Mouse (Mus musculus) C2C12 (cell line): Measurements from ENCODE around the gene Laptm5. TPM values are rescaled to one million over a fixed set of nuclear protein-coding genes. Genes with fewer than 3 reads are reported as not detected.

Experiments
- H3K27me3 ChIP-seq: one replicate; pipeline ENCODE4 v1.6.1; 2011; ENCODE audit not compliant: control insufficient read depth, insufficient read depth, insufficient read length
- H3K36me3 ChIP-seq: one replicate; pipeline ENCODE4 v1.6.1; 2011; ENCODE audit not compliant: control insufficient read depth, insufficient read depth
- H3K4me3 ChIP-seq: one replicate; pipeline ENCODE4 v1.5.1; 2011; ENCODE audit warnings: mild to moderate bottlenecking, control low read depth; ENCODE audit not compliant: poor library complexity, insufficient read depth, severe bottlenecking
- H3K79me2 ChIP-seq: one replicate; pipeline ENCODE4 v1.6.1; 2011; ENCODE audit not compliant: control insufficient read depth, insufficient read depth
- H3K79me3 ChIP-seq: one replicate; pipeline ENCODE4 v1.6.1; 2011; ENCODE audit warnings: low read depth, control low read depth
- H3ac ChIP-seq: one replicate; pipeline ENCODE3; 2011; ENCODE audit warnings: low read depth; ENCODE audit not compliant: control insufficient read depth, insufficient read length
- CEBPB ChIP-seq: IDR thresholded peaks from one replicate; pipeline ENCODE4 v1.6.1; 2011; ENCODE audit warnings: low read depth, mild to moderate bottlenecking, control low read depth, moderate library complexity
- CTCF ChIP-seq: IDR thresholded peaks from one replicate; pipeline ENCODE4 v1.5.1; 2011; ENCODE audit not compliant: control insufficient read depth, insufficient read depth, insufficient read length
- FOSL1 ChIP-seq: IDR thresholded peaks from one replicate; pipeline ENCODE4 v1.8.0; 2011; ENCODE audit warnings: mild to moderate bottlenecking, low read length; ENCODE audit not compliant: poor library complexity, insufficient read depth, severe bottlenecking
- MAX ChIP-seq: IDR thresholded peaks from one replicate; pipeline ENCODE4 v1.6.1; 2011; ENCODE audit warnings: mild to moderate bottlenecking, control low read depth
- MYOD1 ChIP-seq: IDR thresholded peaks from one replicate; pipeline ENCODE4 v1.6.1; 2011; ENCODE audit warnings: low read depth; ENCODE audit not compliant: control insufficient read depth, insufficient read length
- MYOG ChIP-seq: IDR thresholded peaks from one replicate; pipeline ENCODE4 v1.6.1; 2011; ENCODE audit not compliant: control insufficient read depth, insufficient read length; ENCODE audit errors: extremely low read depth
- USF1 ChIP-seq: IDR thresholded peaks from one replicate; pipeline ENCODE4 v1.6.1; 2011; ENCODE audit warnings: low read depth, mild to moderate bottlenecking, control low read depth, moderate library complexity
- polyA plus RNA-seq: library from polyadenylated mRNA; unstranded; fragments of >200 nt; fragmentation: generic; extraction: Trizol; gene quantifications from one replicate; pipeline ENCODE4 v1.2.1, GENCODE M21; 2012; ENCODE audit warnings: missing spikeins

The Laptm5 gene
- polyA plus RNA-seq, 1 experiment, result 0.08 TPM

- H3K79me3 ChIP-seq, result no peaks in the 10 kb centered on the region
- peaks cover 14% of the 10 kb centered on the region for H3K27me3 ChIP-seq
- no peaks in the 10 kb centered on the region for H3K36me3 ChIP-seq
- TF ChIP-seq MYOD1, result no peak
- TF ChIP-seq CEBPB, result no peak
- TF ChIP-seq MAX, result no peak
- no peak for TF ChIP-seq MYOG
- TF ChIP-seq FOSL1, result no peak
- TF ChIP-seq CTCF, result no peak
- no peak for TF ChIP-seq USF1
- no peaks in the 10 kb centered on the region for H3K79me2 ChIP-seq
- no peak overlapping the region for H3ac ChIP-seq
- H3K4me3 ChIP-seq, result no peak overlapping the region
Measured at GRCm38 (mm10) chr4:130919750-130920356, 6.9 kb downstream of the Laptm5 start.

GRCm38 (mm10) chr4:130920951-130921693 is 8.2 kb downstream of the Laptm5 start:
- H3K79me2 ChIP-seq, result no peaks in the 10 kb centered on the region
- H3K79me3 ChIP-seq, result no peaks in the 10 kb centered on the region
- no peak overlapping the region for H3ac ChIP-seq
- no peaks in the 10 kb centered on the region for H3K36me3 ChIP-seq
- H3K4me3 ChIP-seq, result no peak overlapping the region
- H3K27me3 ChIP-seq, result peaks cover 22% of the 10 kb centered on the region
- no peak for TF ChIP-seq CTCF
- TF ChIP-seq CEBPB, result no peak
- TF ChIP-seq MYOG, result no peak
- TF ChIP-seq MAX, result no peak
- no peak for TF ChIP-seq MYOD1
- no peak for TF ChIP-seq USF1
- TF ChIP-seq FOSL1, result no peak

- H3K79me3 ChIP-seq, result no peaks in the 10 kb centered on the region
- H3K27me3 ChIP-seq, result peaks cover 31% of the 10 kb centered on the region
- H3ac ChIP-seq, result no peak overlapping the region
- H3K36me3 ChIP-seq, result no peaks in the 10 kb centered on the region
- no peak overlapping the region for H3K4me3 ChIP-seq
- TF ChIP-seq MYOD1 (no peak), CTCF (no peak)
- H3K79me2 ChIP-seq, result no peaks in the 10 kb centered on the region
Measured at GRCm38 (mm10) chr4:130921986-130922385, 9.1 kb downstream of the Laptm5 start.

GRCm38 (mm10) chr4:130926274-130926673 is 13.3 kb downstream of the Laptm5 start:
- Histone ChIP-seq H3K79me3 (no peaks in the 10 kb centered on the region), H3K36me3 (no peaks in the 10 kb centered on the region), H3ac (no peak overlapping the region), H3K4me3 (no peak overlapping the region), H3K27me3 (peaks cover 63% of the 10 kb centered on the region), H3K79me2 (no peaks in the 10 kb centered on the region)
- TF ChIP-seq CTCF, result no peak
- no peak for TF ChIP-seq FOSL1
- no peak for TF ChIP-seq USF1
- TF ChIP-seq CEBPB, result no peak

GRCm38 (mm10) chr4:130927821-130928220 is 14.9 kb downstream of the Laptm5 start:
- no peak overlapping the region for H3ac ChIP-seq
- H3K27me3 ChIP-seq, result peaks cover 64% of the 10 kb centered on the region
- no peak overlapping the region for H3K4me3 ChIP-seq
- TF ChIP-seq CTCF (no peak), MYOD1 (no peak), FOSL1 (no peak), MAX (no peak), MYOG (no peak), USF1 (no peak), CEBPB (no peak)
- no peaks in the 10 kb centered on the region for H3K79me2 ChIP-seq
- no peaks in the 10 kb centered on the region for H3K79me3 ChIP-seq
- H3K36me3 ChIP-seq, result no peaks in the 10 kb centered on the region

GRCm38 (mm10) chr4:130942644-130943043 is 29.7 kb downstream of the Laptm5 start:
- Histone ChIP-seq H3K79me3 (no peaks in the 10 kb centered on the region), H3ac (no peak overlapping the region), H3K79me2 (no peaks in the 10 kb centered on the region), H3K27me3 (peaks cover 59% of the 10 kb centered on the region), H3K4me3 (no peak overlapping the region), H3K36me3 (no peaks in the 10 kb centered on the region)
- TF ChIP-seq MYOD1 (no peak), MAX (no peak), CTCF (no peak), FOSL1 (no peak), USF1 (no peak), MYOG (no peak), CEBPB (no peak)
